Mouse (Mus musculus) adrenal gland, postnatal 14 days (tissue): ENCODE measurements at regions not wholly inside any gene's neighbourhood (a gene's known extent, or its start where the extent isn't known, plus 50 kb on each side); places are given as distances from the start of the nearest gene placed in this dataset.

Experiments used
- DNase-seq: peaks from one replicate; pipeline ENCODE4 v3.0.0; 2021; ENCODE audit warnings: mixed read lengths

DNA sequence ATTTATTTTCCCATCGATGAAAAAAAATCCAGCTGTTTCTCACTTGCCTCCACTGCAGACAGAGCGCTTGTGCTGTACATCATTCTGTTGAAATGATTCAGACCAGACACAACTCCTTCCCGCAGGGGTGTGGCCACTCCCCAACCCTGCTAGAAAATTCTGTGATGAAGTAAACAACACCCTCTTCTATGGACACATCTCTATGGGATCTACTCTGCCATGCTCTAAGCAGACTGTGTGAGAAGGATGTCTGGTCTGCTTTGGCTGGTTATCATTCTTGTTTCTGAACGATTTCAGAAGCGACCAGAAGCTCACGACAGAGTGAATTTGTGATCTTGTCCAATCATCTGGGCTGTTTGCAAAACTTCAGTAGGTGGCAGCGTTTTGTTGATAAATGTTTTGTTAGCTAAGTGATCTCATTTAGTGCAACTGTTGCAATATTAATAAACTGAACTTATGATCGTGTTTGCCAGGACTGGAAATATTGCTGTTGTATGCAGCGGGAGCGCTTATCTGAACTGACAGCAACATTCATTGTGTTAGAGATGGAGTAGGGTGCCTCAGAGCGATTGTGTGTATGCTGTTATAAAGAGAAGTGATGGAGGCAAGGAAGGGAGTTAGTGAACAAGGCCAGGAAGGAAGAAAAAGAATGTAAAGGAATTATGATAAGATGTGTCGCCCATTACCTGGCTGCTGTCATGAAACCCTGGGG is 605.2 kb upstream of the Nox3 start:
- no peak for DNase-seq

GRCm38 (mm10) chr17:4311785-4312379 is 615.8 kb upstream of the Nox3 start:
- DNase-seq = no peak

DNA sequence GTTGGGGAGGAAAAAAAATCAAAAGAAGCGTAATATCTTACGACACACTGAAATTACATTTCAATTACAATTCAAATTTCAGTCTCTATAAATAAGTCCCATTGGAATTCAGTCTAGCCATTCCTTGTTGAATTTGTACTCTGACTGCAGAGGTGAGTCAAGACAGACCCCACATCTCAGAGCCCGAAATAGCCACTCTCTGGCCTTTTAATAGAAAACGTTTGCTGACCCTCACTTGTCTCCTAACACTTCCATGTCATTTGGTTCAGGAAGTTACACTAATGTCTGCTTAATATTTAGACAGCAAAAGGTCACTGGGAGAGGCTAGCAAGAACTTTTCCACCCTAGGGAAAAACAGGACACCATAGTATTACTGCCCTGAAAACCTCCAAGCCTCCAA is 623.1 kb upstream of the Nox3 start:
- DNase-seq = no peak

DNA sequence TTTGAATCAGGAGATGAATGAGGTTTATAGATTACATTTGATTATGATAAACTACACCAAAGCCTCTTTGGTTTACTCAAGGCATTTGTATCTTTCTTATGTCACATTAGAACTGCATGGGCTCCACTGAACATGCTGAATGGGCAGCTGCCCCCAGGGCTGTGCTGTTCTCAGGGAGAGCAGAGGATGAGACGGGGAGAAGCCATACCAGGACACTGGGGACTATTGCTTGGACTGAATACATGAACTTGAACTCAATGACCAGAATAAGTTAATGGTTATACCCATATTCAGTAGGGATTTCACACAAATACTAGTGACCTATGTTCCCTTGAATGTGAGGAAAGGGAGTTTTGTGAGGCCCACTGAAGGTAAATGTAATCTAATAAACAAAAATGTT is 632.7 kb upstream of the Nox3 start:
- DNase-seq = no peak

DNA sequence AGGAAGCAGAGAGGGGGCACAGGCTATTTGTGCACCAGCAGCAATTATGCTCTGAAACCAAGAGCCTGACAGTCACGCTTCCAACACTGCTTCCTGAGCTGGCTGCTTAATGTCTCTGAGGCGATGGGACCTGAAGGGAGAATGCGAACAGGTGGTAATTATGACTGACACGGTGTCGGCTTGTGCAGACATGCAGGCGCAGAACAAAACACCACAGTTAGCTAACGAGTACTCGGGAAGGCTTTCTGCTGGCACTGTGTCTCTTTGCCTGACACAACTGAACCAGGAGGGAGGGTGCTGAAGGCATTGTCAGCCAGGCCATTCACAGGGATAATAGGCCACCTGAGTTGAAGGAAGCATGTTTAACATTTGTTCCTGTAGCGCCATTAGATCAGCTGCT is 635.6 kb upstream of the Nox3 start:
- no peak for DNase-seq

GRCm38 (mm10) chr17:4333091-4333490 is 637.0 kb upstream of the Nox3 start:
- DNase-seq = no peak

GRCm38 (mm10) chr17:4353018-4353417 is 641.1 kb upstream of the Arid1b start:
- no peak for DNase-seq

DNA sequence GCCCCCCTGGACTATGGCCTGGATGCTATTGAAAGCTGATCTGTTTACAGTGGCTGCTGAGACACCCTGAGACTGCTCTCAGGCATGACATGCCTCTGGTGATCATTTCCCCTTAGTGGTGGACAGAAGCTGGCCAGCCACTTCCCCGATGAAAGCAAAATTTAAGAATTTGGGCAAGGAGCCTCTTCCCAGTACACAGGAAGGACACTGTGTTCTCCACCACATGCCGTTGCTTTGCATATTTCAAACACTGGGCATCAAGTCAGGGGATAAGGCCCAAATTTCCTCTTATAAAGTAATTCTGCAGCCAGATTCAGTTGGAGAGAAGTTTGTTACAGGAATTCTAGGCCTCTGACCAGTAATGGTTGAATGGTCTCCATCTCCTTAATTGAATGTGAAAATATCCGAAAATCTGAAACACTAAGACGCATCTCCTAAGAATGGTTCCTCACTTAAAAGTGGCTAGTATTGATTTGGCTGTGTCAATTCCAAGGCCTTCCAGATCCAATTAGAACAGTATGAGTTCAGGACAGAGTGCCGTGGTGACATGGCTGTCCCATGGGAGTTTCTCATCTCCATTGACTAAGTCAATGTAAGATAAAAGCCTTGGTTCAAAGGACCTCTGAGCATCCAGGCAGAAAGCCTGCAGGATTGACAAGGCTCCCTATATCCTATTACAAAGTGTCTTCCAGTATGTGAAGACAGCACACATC is 638.5 kb upstream of the Arid1b start:
- no peak for DNase-seq

GRCm38 (mm10) chr17:4360413-4361320 is 633.5 kb upstream of the Arid1b start:
- no peak for DNase-seq

- DNase-seq = no peak
Measured at GRCm38 (mm10) chr17:4365811-4366210, 628.3 kb upstream of the Arid1b start.

- DNase-seq = no peak
Measured at GRCm38 (mm10) chr17:4380449-4380848, 613.7 kb upstream of the Arid1b start.

- no peak for DNase-seq
Measured at GRCm38 (mm10) chr17:4380873-4381272, 613.3 kb upstream of the Arid1b start.

DNA sequence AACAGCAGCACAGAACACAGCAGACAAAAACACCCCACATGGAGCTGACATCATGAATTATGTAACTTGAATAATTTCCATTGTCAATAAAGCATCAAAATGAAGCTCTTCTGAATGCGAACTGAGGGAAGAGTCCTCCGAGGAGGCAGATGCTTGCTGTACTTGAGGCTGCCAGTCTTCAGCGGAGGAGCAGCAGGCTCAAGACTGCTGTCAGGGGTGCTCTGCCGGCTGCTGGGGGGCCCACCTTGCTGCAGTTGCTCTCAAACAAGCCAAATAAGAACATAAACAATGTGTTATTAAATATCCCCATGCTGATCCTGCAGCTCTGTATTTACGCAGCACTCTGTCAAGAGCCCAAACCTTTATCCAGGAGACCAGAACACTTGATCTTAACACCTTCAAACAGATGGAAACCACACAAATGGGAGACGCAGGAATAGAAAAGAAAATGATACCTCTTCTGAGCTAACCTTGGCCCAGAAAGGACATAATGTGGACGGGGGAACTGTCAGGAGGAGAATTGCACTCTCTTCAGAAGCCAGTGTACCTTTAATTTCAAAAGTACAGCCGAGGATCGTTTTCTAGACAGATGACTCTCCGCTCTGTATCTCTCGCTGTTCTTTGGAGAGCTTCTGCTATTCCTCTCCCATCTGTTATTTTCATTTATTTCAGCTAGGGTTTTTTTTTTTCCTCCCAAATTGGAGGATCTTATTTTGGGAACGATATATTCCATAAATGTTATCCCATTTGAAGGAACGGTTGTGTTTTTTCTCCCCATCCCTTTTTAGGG is 612.0 kb upstream of the Arid1b start:
- DNase-seq = no peak

GRCm38 (mm10) chr17:4382716-4383115 is 611.4 kb upstream of the Arid1b start:
- DNase-seq = no peak

DNA sequence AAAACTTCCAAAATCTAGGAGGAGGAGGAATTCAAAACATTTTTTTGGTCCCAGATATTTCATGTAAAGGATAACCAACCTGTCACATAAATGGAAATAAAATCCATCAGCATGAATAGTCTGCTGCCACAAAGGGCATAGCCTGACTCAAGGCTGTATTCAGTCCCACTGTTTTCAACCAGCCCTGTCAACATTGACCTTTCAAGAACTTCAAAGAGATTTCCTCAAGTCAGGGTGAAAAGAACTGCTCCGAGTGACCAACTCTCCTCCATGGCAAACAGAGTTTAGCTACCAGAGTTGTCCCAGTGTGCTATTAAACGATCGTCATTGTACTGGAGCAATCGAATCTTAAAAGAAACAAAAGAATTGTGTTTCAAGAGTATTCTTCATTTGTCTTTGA is 606.5 kb upstream of the Arid1b start:
- DNase-seq = peak; percentile 32

GRCm38 (mm10) chr17:4390012-4390411 is 604.1 kb upstream of the Arid1b start:
- DNase-seq = no peak

- no peak for DNase-seq
Measured at GRCm38 (mm10) chr17:4390577-4390976, 603.6 kb upstream of the Arid1b start.

DNA sequence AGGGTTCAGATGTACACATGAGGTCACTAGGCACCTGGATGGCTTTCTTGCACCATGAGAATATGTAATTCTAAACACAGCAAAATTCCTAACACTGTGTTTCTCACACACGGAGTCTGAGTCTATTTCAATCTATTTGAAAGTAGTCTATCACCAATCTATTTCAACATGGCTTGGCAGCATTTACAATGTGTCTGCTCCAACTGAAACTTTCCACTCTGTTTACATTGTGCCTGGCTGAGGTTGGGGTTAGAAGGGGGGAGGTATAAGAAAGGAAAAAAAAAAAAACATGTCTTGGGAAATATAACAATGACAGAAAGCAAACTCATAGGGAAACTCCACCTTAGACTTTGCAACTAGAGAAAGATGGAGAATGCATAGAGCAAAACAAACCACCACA is 602.9 kb upstream of the Arid1b start:
- no peak for DNase-seq

- no peak for DNase-seq
Measured at GRCm38 (mm10) chr17:4396119-4396518, 598.0 kb upstream of the Arid1b start.

- no peak for DNase-seq
Measured at GRCm38 (mm10) chr17:4417686-4418085, 576.4 kb upstream of the Arid1b start.

GRCm38 (mm10) chr17:4424451-4425168 is 569.5 kb upstream of the Arid1b start:
- DNase-seq = peak; percentile 14
